Mouse (Mus musculus) spleen, adult 10 weeks (tissue): ENCODE results near the gene Efcab10. TPM values are rescaled to one million over a fixed set of nuclear protein-coding genes. Genes with fewer than 3 reads are reported as not detected.

Experiments
- polyA plus RNA-seq: library from polyadenylated mRNA; stranded (reverse); fragments of 350-450 nt; fragmentation: Illumina TruSeq; extraction: RNeasy Lipid Tissue Mini Kit (QIAGEN cat#74804); gene quantifications from one replicate; pipeline ENCODE4 v1.2.3, GENCODE M21; 2015; ENCODE audit warnings: low replicate concordance; ENCODE audit not compliant: insufficient read depth

The Efcab10 gene
- not detected for polyA plus RNA-seq

DNA sequence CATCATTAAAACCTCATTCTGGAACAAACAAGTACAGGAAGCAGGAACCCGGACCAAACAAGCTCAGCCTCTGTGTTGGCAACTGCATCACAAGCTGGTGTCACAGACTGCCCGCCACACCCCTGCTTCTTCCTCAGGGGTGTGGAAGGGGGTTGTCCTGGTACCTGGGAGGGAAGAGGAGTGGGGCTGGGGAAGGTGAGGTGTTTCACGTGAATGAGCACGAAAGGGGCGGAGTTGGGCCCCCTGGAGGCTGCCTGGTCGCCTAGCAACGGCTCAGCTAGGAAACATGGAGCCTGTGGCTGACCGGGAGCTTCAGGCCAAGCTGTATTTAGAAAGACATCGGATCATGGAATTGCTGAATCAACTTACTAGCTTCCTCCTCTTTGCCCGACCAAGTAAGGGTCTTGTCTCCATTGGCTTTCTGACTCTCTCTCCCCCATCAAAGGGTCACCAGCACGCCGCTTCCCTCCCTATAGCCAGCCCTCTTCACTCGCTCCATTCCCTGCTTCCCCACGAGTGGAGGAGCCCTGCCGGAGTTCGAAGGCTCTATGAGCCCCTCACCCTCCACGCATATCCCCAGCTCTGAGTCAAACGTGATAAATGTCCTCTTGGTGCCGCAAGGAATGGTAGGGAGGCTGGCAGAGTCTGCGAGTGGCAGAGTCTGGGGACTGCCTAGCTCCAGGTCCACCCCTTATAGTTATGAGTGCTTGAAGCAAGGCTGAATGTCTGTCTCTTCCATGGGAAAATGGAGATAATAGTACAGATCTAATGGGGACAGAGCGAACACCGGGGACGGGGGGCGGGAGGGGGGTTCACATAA lies at the start of gene Efcab10:
Efcab10 (plus strand) TSS at position 51 of the 820 bp plus-strand sequence.

DNA sequence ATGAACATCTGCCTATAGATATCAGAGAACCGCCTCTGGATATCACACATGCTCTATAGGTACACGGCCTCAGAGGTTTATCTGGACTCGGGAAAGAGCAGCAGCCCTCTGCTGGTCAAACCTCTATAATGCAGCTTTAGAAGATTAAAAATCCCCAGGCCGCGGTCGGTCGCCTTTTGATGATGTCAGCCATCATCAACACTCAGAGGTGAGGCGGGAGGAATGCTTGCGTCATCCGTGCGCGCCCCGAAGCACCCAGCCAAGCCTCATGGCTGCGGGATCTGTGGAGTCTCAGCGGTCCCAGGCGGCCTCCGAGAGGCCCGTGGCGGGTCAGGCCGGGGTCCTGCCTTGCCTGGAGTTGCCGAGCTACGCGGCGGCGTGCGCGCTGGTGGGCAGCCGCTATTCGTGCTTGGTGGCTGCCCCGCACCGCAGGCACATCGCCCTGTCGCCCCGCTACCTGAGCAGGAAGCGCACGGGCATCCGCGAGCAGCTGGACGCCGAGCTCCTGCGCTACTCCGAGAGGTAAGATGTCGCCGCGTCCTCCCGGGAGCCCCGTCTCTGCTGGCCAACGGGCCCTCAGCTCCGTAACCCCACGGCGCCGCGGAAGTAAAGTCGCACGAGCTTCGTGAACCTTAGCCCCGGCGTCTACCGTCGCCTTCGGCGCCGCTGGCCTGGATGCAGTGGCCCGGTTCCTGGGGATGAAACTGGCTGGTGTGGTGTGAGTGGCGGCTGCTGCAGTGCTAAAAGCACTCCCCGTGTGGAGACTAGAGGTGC lies 34.9 kb downstream of the Efcab10 start, which contains the start of gene Twistnb:
Twistnb (plus strand) TSS at position 249 of the 774 bp plus-strand sequence.

Other genes starting within 250 kb of the Efcab10 start
- 56.5 TPM for gene Atxn7l1, start 247.2 kb upstream of the Efcab10 start, polyA plus RNA-seq
- gene Twistnb, start 34.8 kb downstream of the Efcab10 start, polyA plus RNA-seq = 31.3 TPM